In genomic region chr11:95009629-95010014, GRCm38 (mm10) we compare ENCODE assay signal across 8 mouse cellular contexts. TPM values are rescaled to one million over a fixed set of nuclear protein-coding genes. Genes with fewer than 3 reads are reported as not detected.
A peak's percentile ranks its signal among the peaks of the same experiment; 100 is the strongest.
DNase-seq lines count a peak whose midpoint lies in the region; ATAC-seq and TF ChIP-seq lines count a peak whose summit lies in the region.

Gene Samd14, plus strand, starts transcription at chr11:95009879.

- ATAC-seq in forebrain, embryonic 16.5 days = peak; percentile 85
- peak; percentile 77 for ATAC-seq in hindbrain, embryonic 14.5 days (ENCODE audit: low FRiP score)

- peak within 1 kb of the TSS; percentile 99 for H3K9ac ChIP-seq in forebrain, embryonic 16.5 days (replicated peaks; ENCODE audit: low read depth, low read length)
- H3K9ac ChIP-seq in hindbrain, embryonic 14.5 days = peak within 1 kb of the TSS; percentile 98

- no peaks in the 10 kb centered on the region for H3K9me3 ChIP-seq in forebrain, embryonic 16.5 days (ENCODE audit: control insufficient read depth, low read length)
- no peaks in the 10 kb centered on the region for H3K9me3 ChIP-seq in hindbrain, embryonic 14.5 days (ENCODE audit: control insufficient read depth, low read length)

- peaks cover 18% of the 10 kb centered on the region for H3K4me1 ChIP-seq in thymus, adult 2 months (replicated peaks; ENCODE audit: control insufficient read depth, insufficient read depth, low read length)
- H3K4me1 ChIP-seq in forebrain, embryonic 16.5 days (replicated peaks; ENCODE audit: control insufficient read depth, insufficient read depth, low read length) = peaks cover 58% of the 10 kb centered on the region
- peaks cover 59% of the 10 kb centered on the region for H3K4me1 ChIP-seq in hindbrain, embryonic 14.5 days (replicated peaks; ENCODE audit: control insufficient read depth, insufficient read depth, low read length)

- H3K79me2 ChIP-seq in macrophage (ENCODE audit: inconsistent target) = no peaks in the 10 kb centered on the region

- no peak for DNase-seq in thymus, adult 2 months
- no peak for DNase-seq in thymus, postnatal 36 days
- peak; percentile 74 for DNase-seq in cerebellum, adult 8-10 months
- DNase-seq in hindbrain, embryonic 14.5 days (ENCODE audit: low spot score) = peak; percentile 76
- DNase-seq in left cerebral cortex, postnatal 10 days (ENCODE audit: extremely low spot score in 1 of 2, low spot score in 2 of 2) = peak; percentile 74 to 85
- peak; percentile 36 for DNase-seq in splenic B cell, adult 2 months (ENCODE audit: low read depth, low spot score)

- intact Hi-C loops in left cerebral cortex, postnatal 10 days (cut with DNase I) = no loop called here

- no peak for TF ChIP-seq CTCF in thymus, adult 2 months (IDR thresholded peaks at IDR 0.05; ENCODE audit: borderline replicate concordance, control insufficient read depth, extremely low read depth, insufficient read depth, low read length, poor library complexity)

- peak within 1 kb of the TSS; percentile 61 for H3K4me2 ChIP-seq in forebrain, embryonic 16.5 days (ENCODE audit: low read length)
- peak within 1 kb of the TSS; percentile 92 for H3K4me2 ChIP-seq in hindbrain, embryonic 14.5 days (replicated peaks)

- under 1% methylated on average over 30 of the region's 32 CpGs for WGBS in thymus, adult 2 months
- WGBS in forebrain, embryonic 16.5 days = 0% methylated on average over 30 of the region's 32 CpGs
- under 1% methylated on average over 31 of the region's 32 CpGs for WGBS in hindbrain, embryonic 14.5 days
- WGBS in macrophage (ENCODE audit: missing documents) = under 1% methylated on average over 27 of the region's 32 CpGs

- H3K4me3 ChIP-seq in thymus, adult 2 months (ENCODE audit: control insufficient read depth, insufficient read depth, low read length) = peak within 1 kb of the TSS; percentile 46
- peak within 1 kb of the TSS; percentile 97 for H3K4me3 ChIP-seq in forebrain, embryonic 16.5 days (replicated peaks; ENCODE audit: low read length)
- peak within 1 kb of the TSS; percentile 86 for H3K4me3 ChIP-seq in hindbrain, embryonic 14.5 days (replicated peaks; ENCODE audit: low read length)
- H3K4me3 ChIP-seq in macrophage (ENCODE audit: inconsistent target) = peak within 1 kb of the TSS; percentile 31

- H3K27me3 ChIP-seq in thymus, adult 2 months (ENCODE audit: control insufficient read depth, insufficient read depth, low read length) = peaks cover 16% of the 10 kb centered on the region
- H3K27me3 ChIP-seq in forebrain, embryonic 16.5 days (replicated peaks; ENCODE audit: control insufficient read depth, insufficient read depth, low read length) = no peaks in the 10 kb centered on the region
- no peaks in the 10 kb centered on the region for H3K27me3 ChIP-seq in hindbrain, embryonic 14.5 days (ENCODE audit: control insufficient read depth, insufficient read depth, low read length)
- H3K27me3 ChIP-seq in splenic B cell, adult 2 months (ENCODE audit: control insufficient read depth, insufficient read depth, low read length, poor library complexity, severe bottlenecking) = no peaks in the 10 kb centered on the region; the same call in none of the 2 replicates

- H3K36me3 ChIP-seq in thymus, adult 2 months (ENCODE audit: control insufficient read depth, insufficient read depth, low read length) = peaks cover 9% of the 10 kb centered on the region
- H3K36me3 ChIP-seq in forebrain, embryonic 16.5 days (ENCODE audit: control insufficient read depth, insufficient read depth) = peaks cover 4% of the 10 kb centered on the region
- peaks cover 18% of the 10 kb centered on the region for H3K36me3 ChIP-seq in hindbrain, embryonic 14.5 days (replicated peaks; ENCODE audit: control insufficient read depth, insufficient read depth)
- H3K36me3 ChIP-seq in macrophage (ENCODE audit: inconsistent target) = peaks cover 10% of the 10 kb centered on the region; the same call in 1 of the 2 replicates
- no peaks in the 10 kb centered on the region for H3K36me3 ChIP-seq in splenic B cell, adult 2 months (ENCODE audit: control insufficient read depth, insufficient read depth, low read length, poor library complexity, severe bottlenecking)

- H3K27ac ChIP-seq in thymus, adult 2 months (ENCODE audit: control insufficient read depth, insufficient read depth, low read length) = no peak within 1 kb of the TSS
- H3K27ac ChIP-seq in forebrain, embryonic 16.5 days (ENCODE audit: low read length) = peak within 1 kb of the TSS; percentile 91
- peak within 1 kb of the TSS; percentile 98 for H3K27ac ChIP-seq in hindbrain, embryonic 14.5 days
- no peak within 1 kb of the TSS for H3K27ac ChIP-seq in macrophage

- no peak for TF ChIP-seq POLR2A in thymus, adult 2 months (IDR thresholded peaks at IDR 0.05; ENCODE audit: control insufficient read depth, extremely low read depth, insufficient read depth, low read length, poor library complexity)

RNA-seq across cellular contexts. Expression of gene Samd14, which starts in this region (rescaled TPM):
- 9.3 and 10.1 TPM in 2 replicates for polyA plus RNA-seq in thymus, adult 2 months (2012; rRNA removed)
- polyA plus RNA-seq in forebrain, embryonic 16.5 days (2015; fragmentation: Nextera tagmentation; extraction: Ambion mirVana) = 123 and 134 TPM in 2 replicates
- 130 and 135 TPM in 2 replicates for polyA plus RNA-seq in hindbrain, embryonic 14.5 days (2014; fragmentation: Nextera tagmentation; extraction: Ambion mirVana)
- total RNA-seq in left cerebral cortex, postnatal 10 days (2021) = 10 to 100 TPM; 98.6 to 99.6 TPM
- total RNA-seq in macrophage (2018; cell fraction: chromatin; rRNA removed) = 1 to 10 TPM in 1 of 26 experiments, under 1 TPM in 3, not detected in 22; 0.22 to 2.7 (median 0.32) TPM
- total RNA-seq in macrophage (2018; cell fraction: cytosol; rRNA removed) = under 1 TPM in 11 of 26 experiments, not detected in 15; under 0.01 to 0.13 (median 0.06) TPM
- total RNA-seq in macrophage (2018; cell fraction: nucleus; rRNA removed) = under 1 TPM in 7 of 26 experiments, not detected in 19; 0.15 to 0.89 (median 0.19) TPM
- polyA plus RNA-seq in macrophage (2018) = 0.06 TPM in 2 of 3 replicates, not detected in the other

Comparison
In these comparisons a context has a peak if more than half of its experiments do, and no peak if none do; other contexts are left out.
1. RNA of gene Samd14 (polyA plus RNA-seq): 123 to 134 TPM in forebrain, embryonic 16.5 days and 130 to 135 TPM in hindbrain, embryonic 14.5 days; 9.3 to 10.1 TPM in thymus, adult 2 months and 0.06 TPM in macrophage; every median in the first group is over 10 times any median in the second.
2. DNase-seq: peak in cerebellum, adult 8-10 months (single experiment), hindbrain, embryonic 14.5 days (single experiment), left cerebral cortex, postnatal 10 days (2 of 2) and splenic B cell, adult 2 months (single experiment); none in thymus, adult 2 months (single experiment) and thymus, postnatal 36 days (0 of 2).
3. H3K27ac ChIP-seq: peak in forebrain, embryonic 16.5 days (single experiment) and hindbrain, embryonic 14.5 days (single experiment); none in thymus, adult 2 months (single experiment) and macrophage (single experiment).
4. H3K4me3 ChIP-seq: peak in every context shown above with its lines; median percentile 97 in forebrain, embryonic 16.5 days; 86 in hindbrain, embryonic 14.5 days; 46 in thymus, adult 2 months; 31 in macrophage.